Mouse (Mus musculus) heart, adult 2 months (tissue): ENCODE measurements around the gene Dmc1. TPM values are rescaled to one million over a fixed set of nuclear protein-coding genes. Genes with fewer than 3 reads are reported as not detected.

ENCODE experiments used
- DNase-seq, 2 experiments: peaks; one replicate each; pipeline ENCODE4 v3.0.0; 2021
- H3K27ac ChIP-seq: fragments of 200-600 bp; 2 replicates; pipeline ENCODE4 v1.8.1; 2022
- H3K27me3 ChIP-seq: fragments of 200-500 bp; 2 replicates; pipeline ENCODE4 v1.6.1; 2012; ENCODE audit warnings: mild to moderate bottlenecking, low read length, inconsistent platforms, mixed read lengths; ENCODE audit not compliant: control insufficient read depth, insufficient read depth
- H3K36me3 ChIP-seq: fragments of 200-500 bp; 2 replicates; pipeline ENCODE4 v1.6.1; 2012; ENCODE audit warnings: low read length, inconsistent platforms; ENCODE audit not compliant: control insufficient read depth, insufficient read depth
- H3K4me1 ChIP-seq: fragments of 200-500 bp; 2 replicates; pipeline ENCODE4 v1.6.1; 2011; ENCODE audit warnings: low read length; ENCODE audit not compliant: control insufficient read depth, insufficient read depth
- H3K4me3 ChIP-seq: fragments of 200-600 bp; 2 replicates; pipeline ENCODE4 v1.8.1; 2022
- H3K79me2 ChIP-seq: fragments of 200-500 bp; replicated peaks from 2 replicates; pipeline ENCODE4 v1.6.1; 2012; ENCODE audit warnings: mild to moderate bottlenecking, inconsistent platforms, low read length, moderate library complexity, mixed read lengths; ENCODE audit not compliant: control insufficient read depth, insufficient read depth
- H3K9ac ChIP-seq: fragments of 200-500 bp; 2 replicates; pipeline ENCODE4 v1.6.1; 2012; ENCODE audit warnings: low read depth, mild to moderate bottlenecking, control low read depth, inconsistent platforms, low read length, mixed read lengths
- CTCF ChIP-seq: fragments of 200-600 bp; IDR thresholded peaks from 2 replicates; pipeline ENCODE4 v1.8.1; 2022; ENCODE audit warnings: antibody characterized with exemption, mild to moderate bottlenecking, moderate library complexity
- EP300 ChIP-seq: fragments of 200-500 bp; IDR thresholded peaks from 2 replicates; pipeline ENCODE4 v1.6.1; 2011; ENCODE audit warnings: low read depth, low read length, control low read depth; ENCODE audit not compliant: insufficient read depth
- POLR2A ChIP-seq: fragments of 200-500 bp; IDR thresholded peaks from 2 replicates; pipeline ENCODE4 v1.6.1; 2011; ENCODE audit warnings: mild to moderate bottlenecking, low read depth, low read length, control low read depth; ENCODE audit not compliant: insufficient read depth
- WGBS: fragments of 180-500 bp; shearing (Covaris S2); methylation state at CpG from one replicate; pipeline ENCODE4 v1.1.7; 2018; 5-methylcytosine and 5-hydroxymethylcytosine counted together
- intact Hi-C: fragments of 180-260 bp; cut with DNase I; formaldehyde crosslinking; loops from one replicate; pipeline ENCODE4 v1.15.1; 2025
- microRNA-seq, 2 experiments: library from miRNA; unstranded; fragments of <30 nt; microRNA quantifications; one replicate each; pipeline ENCODE4 v1.2.0; 2021
- polyA plus RNA-seq: library from polyadenylated mRNA; depleted of rRNA; stranded (reverse); fragments of >200 nt; gene quantifications from 2 replicates; pipeline ENCODE4 v1.2.3, GENCODE M21; 2012; rRNA removed
- total RNA-seq, 2 experiments: library from RNA; stranded (reverse); gene quantifications; 2 replicates each; pipeline ENCODE4 v1.2.3; 2021

Gene Dmc1
- total and polyA plus RNA-seq, 3 experiments: 0.12 TPM; not detected in 2

- peak; percentile 89 for DNase-seq
- H3K4me3 ChIP-seq: peak within 1 kb of the TSS; percentile 54
- H3K27me3 ChIP-seq: no peaks in the 10 kb centered on the region; the same call in 1 of the 2 replicates
- no peaks in the 10 kb centered on the region for H3K36me3 ChIP-seq
- TF ChIP-seq EP300: no peak
- TF ChIP-seq POLR2A: peak; percentile 50; the same call in 1 of the 2 replicates
- TF ChIP-seq CTCF: peak; percentile 28
- H3K79me2 ChIP-seq: no peaks in the 10 kb centered on the region
- under 1% methylated on average over 71 of the region's 71 CpGs for WGBS
- H3K4me1 ChIP-seq: peaks cover 5% of the 10 kb centered on the region
- peak within 1 kb of the TSS; percentile 75 for H3K27ac ChIP-seq
- intact Hi-C loops: loop anchor here (2.0 kb wide), 1 partner anchor 30 kb away; the partner anchor contains the start of gene Ddx17
- H3K9ac ChIP-seq: peak within 1 kb of the TSS; percentile 74
Observed at GRCm38 (mm10) chr15:79516171-79517096, 88.5 kb downstream of the Dmc1 start, which contains the start of gene Kdelr3. Gene Kdelr3, plus strand, starts transcription at chr15:79516411.

GRCm38 (mm10) chr15:79513940-79514339, 91.0 kb downstream of the Dmc1 start:
- Histone ChIP-seq H3K9ac (no peak overlapping the region), H3K4me1 (peaks cover 7% of the 10 kb centered on the region), H3K4me3 (no peak overlapping the region), H3K36me3 (no peaks in the 10 kb centered on the region), H3K27me3 (peaks cover 4% of the 10 kb centered on the region; the same call in 1 of the 2 replicates), H3K27ac (no peak overlapping the region), H3K79me2 (no peaks in the 10 kb centered on the region)
- TF ChIP-seq CTCF: no peak
- no peak for TF ChIP-seq POLR2A
- no peak for TF ChIP-seq EP300
- intact Hi-C loops: no loop called here
- peak; percentile 49 to 54 for DNase-seq
- WGBS: 12% methylated on average over 9 of the region's 9 CpGs

- TF ChIP-seq CTCF (0 out of 2 replicates have a peak, but pooled peaks have one; percentile 7), POLR2A (no peak), EP300 (no peak)
- H3K79me2 ChIP-seq: no peaks in the 10 kb centered on the region
- WGBS: 8% methylated on average over 61 of the region's 61 CpGs
- peaks cover 4% of the 10 kb centered on the region; the same call in 1 of the 2 replicates for H3K27me3 ChIP-seq
- peaks cover 4% of the 10 kb centered on the region; the same call in 1 of the 2 replicates for H3K4me1 ChIP-seq
- H3K9ac ChIP-seq: peak overlapping the region; percentile 47
- intact Hi-C loops: no loop called here
- DNase-seq: peak; percentile 86 to 89
- no peak overlapping the region for H3K27ac ChIP-seq
- peak overlapping the region; percentile 48 for H3K4me3 ChIP-seq
- H3K36me3 ChIP-seq: no peaks in the 10 kb centered on the region
Observed at GRCm38 (mm10) chr15:79511553-79512320, 93.2 kb downstream of the Dmc1 start.

Small RNA genes within 50 kb of the gene (microRNA-seq; reads per million reads assigned to microRNA genes)
- 0 reads per million in 2 experiments for gene Gm27903

Other genes with a start within 250 kb of the Dmc1 start
- 10 to 100 TPM; 38.7 to 42.9 TPM for gene Tmem184b, start 201.5 kb downstream of the Dmc1 start, total RNA-seq
- gene Tmem184b, start 201.5 kb downstream of the Dmc1 start, polyA plus RNA-seq: 83.1 and 84.2 TPM in 2 replicates
- 10 to 100 TPM; 46.5 to 48.3 TPM for gene Csnk1e, start 149.5 kb downstream of the Dmc1 start, total RNA-seq
- gene Csnk1e, start 149.5 kb downstream of the Dmc1 start, polyA plus RNA-seq: 62.6 and 63.6 TPM in 2 replicates
- 1 to 10 TPM in 1 of 2 experiments, under 1 TPM in 1; 0.50 to 1.1 TPM for gene Kcnj4, start 99.9 kb downstream of the Dmc1 start, total RNA-seq
- 0.06 and 0.21 TPM in 2 replicates for gene Kcnj4, start 99.9 kb downstream of the Dmc1 start, polyA plus RNA-seq
- 1 to 10 TPM; 4.3 to 4.8 TPM for gene Kdelr3, start 88.7 kb downstream of the Dmc1 start, total RNA-seq
- 14.2 and 20.4 TPM in 2 replicates for gene Kdelr3, start 88.7 kb downstream of the Dmc1 start, polyA plus RNA-seq
- gene Ddx17, start 58.4 kb downstream of the Dmc1 start, total RNA-seq: 10 to 100 TPM; 77.6 to 95.1 TPM
- gene Ddx17, start 58.4 kb downstream of the Dmc1 start, polyA plus RNA-seq: 122 and 219 TPM in 2 replicates
- gene Fam227a, start 53.8 kb upstream of the Dmc1 start, total RNA-seq: under 1 TPM; 0.75 to 0.84 TPM
- 1.2 and 1.4 TPM in 2 replicates for gene Fam227a, start 53.8 kb upstream of the Dmc1 start, polyA plus RNA-seq
- gene Cby1, start 54.1 kb upstream of the Dmc1 start, total RNA-seq: 10 to 100 TPM; 18.6 to 19.3 TPM
- 10.1 and 13.8 TPM in 2 replicates for gene Cby1, start 54.1 kb upstream of the Dmc1 start, polyA plus RNA-seq
- gene Tomm22, start 65.8 kb upstream of the Dmc1 start, total RNA-seq: 100 to 1,000 TPM in 1 of 2 experiments, 10 to 100 TPM in 1; 99.8 to 109 TPM
- 57.8 and 112 TPM in 2 replicates for gene Tomm22, start 65.8 kb upstream of the Dmc1 start, polyA plus RNA-seq
- gene Josd1, start 82.8 kb upstream of the Dmc1 start, total RNA-seq: 10 to 100 TPM; 22.1 to 24.9 TPM
- gene Josd1, start 82.8 kb upstream of the Dmc1 start, polyA plus RNA-seq: 16.1 and 25.6 TPM in 2 replicates
- gene Gtpbp1, start 85.7 kb upstream of the Dmc1 start, total RNA-seq: 10 to 100 TPM; 26.9 to 30.1 TPM
- gene Gtpbp1, start 85.7 kb upstream of the Dmc1 start, polyA plus RNA-seq: 27.0 and 30.5 TPM in 2 replicates
- 10 to 100 TPM; 83.3 to 96.7 TPM for gene Sun2, start 137.4 kb upstream of the Dmc1 start, total RNA-seq
- gene Sun2, start 137.4 kb upstream of the Dmc1 start, polyA plus RNA-seq: 57.9 and 69.2 TPM in 2 replicates
- 10 to 100 TPM; 19.3 to 21.7 TPM for gene Dnal4, start 172.7 kb upstream of the Dmc1 start, total RNA-seq
- gene Dnal4, start 172.7 kb upstream of the Dmc1 start, polyA plus RNA-seq: 43.0 and 46.8 TPM in 2 replicates
- 1 to 10 TPM; 1.5 to 1.7 TPM for gene Nptxr, start 199.7 kb upstream of the Dmc1 start, total RNA-seq
- gene Nptxr, start 199.7 kb upstream of the Dmc1 start, polyA plus RNA-seq: 1.3 and 1.6 TPM in 2 replicates
- under 1 TPM; 0.29 to 0.30 TPM for gene Npcd, start 229.1 kb upstream of the Dmc1 start, total RNA-seq
- 0.31 TPM in 1 of 2 replicates, not detected in the other for gene Npcd, start 229.1 kb upstream of the Dmc1 start, polyA plus RNA-seq
- 10 to 100 TPM; 21.1 to 21.3 TPM for gene Cbx6, start 229.6 kb upstream of the Dmc1 start, total RNA-seq
- gene Cbx6, start 229.6 kb upstream of the Dmc1 start, polyA plus RNA-seq: 22.9 and 24.1 TPM in 2 replicates